Mouse (Mus musculus): ENCODE measurements around the gene Nxn.

Gene Nxn

DNA sequence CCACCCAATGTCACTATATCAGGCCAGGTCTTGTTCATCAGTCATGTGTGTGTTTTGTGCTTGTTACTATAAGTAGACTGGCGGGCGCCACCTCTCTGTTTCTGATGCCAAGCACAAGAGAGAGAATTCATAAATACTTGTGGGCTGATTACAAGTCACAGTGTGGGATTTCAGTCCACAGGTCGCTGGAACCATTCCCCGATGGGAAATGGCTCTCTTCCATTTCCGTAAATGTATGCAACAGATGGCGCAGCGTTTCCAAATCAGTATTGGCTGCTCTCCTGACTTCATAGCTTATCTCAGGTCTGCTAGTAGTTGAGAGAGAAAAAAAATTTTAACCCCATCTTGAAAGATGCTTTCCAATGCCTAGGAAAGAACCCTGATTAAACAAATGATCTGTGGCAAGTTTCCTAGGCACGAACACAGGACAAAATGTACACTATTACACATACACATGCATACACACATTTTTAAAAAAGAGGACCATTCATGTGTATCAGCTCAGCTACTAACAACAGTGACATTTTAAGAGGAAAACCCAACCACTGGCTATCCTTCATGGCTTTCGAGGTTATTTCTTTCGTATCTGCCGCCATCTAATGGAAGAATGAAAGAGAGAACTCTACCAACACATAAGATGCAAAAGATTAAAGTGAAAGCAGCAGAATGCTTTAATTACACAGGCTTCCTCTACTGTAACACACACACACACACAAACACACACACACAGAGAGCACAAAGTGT, 819 bp upstream of the Nxn start:
- no peak for DNase-seq

DNA sequence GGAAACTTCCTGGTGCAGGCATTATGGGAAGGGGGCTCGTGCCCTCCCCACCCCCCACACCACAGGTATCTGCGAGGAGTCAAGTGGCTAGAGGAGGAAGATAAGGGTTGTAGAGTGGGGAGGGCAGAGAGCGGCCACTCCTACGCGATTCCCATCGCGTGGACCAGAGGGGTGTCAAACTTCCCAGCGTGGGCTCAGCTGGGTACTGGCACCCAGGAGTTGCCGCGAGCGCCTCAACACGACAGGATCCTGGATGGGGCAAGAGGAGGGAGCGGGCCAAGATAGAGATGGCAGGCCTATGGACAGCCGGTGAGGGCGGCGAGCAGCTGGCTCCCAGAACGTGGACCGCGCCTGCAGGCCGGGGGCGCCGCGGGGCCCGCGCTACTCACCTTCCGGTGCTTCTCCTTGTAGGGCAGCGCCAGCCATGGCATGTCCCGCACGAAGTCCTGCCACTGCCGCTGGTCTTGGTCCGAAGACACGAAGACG, 585 bp downstream of the Nxn start:
- DNase-seq = no peak

DNA sequence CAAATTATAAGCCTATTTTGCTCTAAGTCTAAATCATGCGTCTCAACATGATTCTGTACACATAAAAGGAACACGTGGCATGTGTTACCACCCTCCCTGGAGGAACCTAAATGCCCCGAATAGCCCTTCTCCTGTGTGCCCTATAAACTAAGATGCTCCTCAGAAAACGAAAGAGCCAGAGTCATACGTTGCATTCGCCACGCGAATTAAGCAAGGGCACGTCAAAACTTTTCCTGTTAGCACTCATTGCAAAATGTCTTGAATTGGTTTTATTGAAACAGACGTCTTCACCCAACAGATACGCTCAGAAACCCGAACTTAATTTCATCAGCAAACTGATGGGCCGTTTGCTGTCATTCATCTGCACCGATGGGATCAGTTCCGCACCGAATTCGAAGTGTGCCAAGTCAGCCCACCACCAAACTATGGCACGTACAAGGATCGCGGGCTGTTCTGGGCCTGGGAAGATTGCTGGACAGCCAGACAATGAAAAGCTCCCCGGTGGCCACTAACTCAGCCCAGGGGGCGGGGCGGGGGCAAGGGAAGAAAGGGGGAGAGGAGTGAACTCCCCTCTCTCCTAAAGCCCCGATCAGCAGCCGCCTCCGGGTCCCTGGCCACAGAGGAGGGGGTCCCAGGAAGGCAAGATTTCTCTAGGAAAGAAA, 1.2 kb downstream of the Nxn start:
- DNase-seq = no peak

DNA sequence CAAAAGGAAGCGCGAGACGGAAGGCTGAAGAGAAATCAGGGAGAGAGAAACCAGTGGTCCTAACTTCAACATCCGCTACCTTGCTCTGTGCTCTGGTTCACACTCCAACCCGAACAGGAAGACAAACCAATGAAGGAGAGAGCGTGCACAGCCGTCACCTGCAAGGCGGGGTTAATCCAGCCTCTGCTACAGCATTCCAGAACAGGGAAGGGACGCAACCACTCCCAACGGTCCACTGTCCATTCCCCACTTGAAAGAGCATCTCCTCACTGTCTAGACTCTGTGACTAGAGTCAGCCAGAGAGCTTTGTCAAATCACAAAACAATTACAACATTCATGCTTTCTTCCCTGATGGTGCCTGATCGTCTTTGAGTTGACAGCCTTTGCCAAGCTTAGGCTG, 5.9 kb downstream of the Nxn start:
- DNase-seq = no peak

DNA sequence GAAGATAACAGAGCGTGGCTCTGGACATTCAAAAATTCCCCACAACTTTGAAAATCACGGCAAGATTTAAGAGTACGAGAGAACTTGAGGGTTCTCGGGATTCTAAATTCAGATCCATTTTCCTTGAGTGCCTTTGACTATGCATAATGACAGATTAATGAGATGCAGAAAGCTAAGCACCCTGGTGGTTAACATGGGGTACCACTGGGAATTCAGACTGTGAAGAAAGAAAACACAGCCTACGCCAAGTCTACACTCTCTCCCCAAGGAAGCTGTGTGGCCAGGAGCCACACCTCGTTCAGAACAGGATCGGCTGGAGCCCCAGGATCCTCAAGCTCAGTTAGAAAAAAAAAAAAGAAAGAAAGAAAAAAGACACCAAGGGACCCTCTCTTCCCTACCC, 6.4 kb downstream of the Nxn start:
- DNase-seq = no peak

DNA sequence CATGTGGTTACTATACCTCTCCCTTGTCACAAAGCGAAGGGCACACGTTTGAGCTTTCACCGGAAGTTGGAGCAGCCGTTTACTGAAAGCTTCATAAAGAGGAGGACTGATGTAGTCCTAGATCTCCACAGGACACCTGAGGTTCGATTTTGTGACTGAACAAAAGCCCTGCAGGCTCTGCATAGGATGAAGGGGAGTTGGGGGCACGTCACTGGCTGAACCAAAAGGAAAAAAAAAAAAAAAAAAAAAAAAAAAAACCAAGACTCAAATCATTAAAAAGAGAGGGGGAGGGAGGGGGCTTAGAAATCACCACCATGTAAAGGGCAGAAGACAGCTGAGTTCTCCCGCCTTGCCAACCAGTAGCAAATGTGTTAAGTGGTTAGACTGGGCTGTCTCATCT, 10.2 kb downstream of the Nxn start:
- no peak for DNase-seq

DNA sequence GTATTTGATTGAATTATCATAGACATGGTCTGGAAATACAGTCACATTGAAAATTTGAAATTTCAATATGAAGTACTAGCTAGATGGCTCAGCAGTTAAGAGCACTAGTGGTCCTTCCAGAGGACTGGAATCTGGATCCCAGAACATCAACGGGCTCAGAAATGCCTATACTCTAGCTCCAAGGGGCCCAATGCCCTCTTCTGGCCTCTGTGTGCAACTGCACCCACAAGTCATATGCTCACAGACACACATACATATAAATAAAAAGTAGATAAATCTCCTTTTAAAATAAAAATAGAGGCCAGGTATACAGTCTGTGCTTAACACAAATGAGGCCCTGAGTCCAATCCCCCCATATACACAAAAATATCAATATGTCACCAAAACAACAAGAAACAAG, 11.8 kb downstream of the Nxn start:
- no peak for DNase-seq

DNA sequence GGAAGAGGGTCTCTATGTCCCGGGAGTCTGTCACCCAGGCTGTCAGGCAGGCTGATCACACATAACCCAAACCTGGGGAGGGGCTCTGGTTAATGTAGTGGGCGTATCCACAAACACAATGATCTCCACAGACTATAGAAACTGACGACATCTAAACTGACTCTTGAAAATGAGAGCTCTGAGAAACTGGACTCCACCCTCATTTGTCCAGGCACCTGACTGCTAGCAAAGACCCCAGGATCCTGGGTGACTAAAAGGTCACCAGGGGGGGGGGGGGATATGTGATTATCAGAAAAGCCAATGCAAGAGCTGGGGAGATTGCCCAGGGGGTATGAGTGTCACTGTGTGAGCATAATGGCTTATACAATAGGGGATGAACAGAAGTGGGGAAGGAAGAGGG, 13.2 kb downstream of the Nxn start:
- DNase-seq = no peak

DNA sequence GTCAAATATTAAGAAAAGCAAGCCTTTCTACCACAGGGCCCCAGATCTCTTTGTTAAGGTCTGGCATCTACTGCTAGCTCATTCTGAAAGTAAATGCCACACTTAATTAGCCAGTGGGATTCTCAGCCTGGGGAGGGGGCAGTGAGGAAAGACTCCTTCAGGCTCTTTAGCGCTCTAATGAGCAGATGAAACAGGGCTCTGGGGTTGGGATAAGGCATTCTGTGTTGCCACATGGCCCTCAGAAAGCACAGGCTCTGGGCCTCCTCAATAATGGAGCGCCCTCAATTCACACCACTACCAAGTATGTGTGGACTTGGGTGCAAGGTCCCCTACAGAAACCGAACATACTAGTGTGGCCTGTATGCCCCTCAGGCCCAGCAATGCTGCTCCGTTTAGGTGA, 13.9 kb downstream of the Nxn start:
- DNase-seq = no peak

DNA sequence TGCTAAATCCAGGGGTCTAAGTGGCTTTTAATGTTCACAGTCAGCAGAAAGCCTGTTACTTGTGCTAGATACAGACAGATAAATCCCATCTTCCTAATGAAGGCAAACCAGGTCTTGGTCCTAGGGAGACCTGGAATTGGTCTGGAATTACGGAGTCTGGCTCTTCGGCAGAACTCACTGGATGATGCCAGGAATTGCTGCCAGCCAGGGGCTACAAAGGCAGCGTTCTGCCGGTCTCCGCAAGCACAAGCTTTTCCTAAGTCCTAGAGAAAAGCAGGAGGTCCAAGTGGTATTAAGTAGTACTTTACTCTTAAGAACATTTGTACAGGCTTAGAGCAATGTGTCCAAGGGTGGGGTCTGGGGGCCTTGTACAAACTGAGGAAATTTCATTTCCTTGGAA, 14.6 kb downstream of the Nxn start:
- DNase-seq = no peak

DNA sequence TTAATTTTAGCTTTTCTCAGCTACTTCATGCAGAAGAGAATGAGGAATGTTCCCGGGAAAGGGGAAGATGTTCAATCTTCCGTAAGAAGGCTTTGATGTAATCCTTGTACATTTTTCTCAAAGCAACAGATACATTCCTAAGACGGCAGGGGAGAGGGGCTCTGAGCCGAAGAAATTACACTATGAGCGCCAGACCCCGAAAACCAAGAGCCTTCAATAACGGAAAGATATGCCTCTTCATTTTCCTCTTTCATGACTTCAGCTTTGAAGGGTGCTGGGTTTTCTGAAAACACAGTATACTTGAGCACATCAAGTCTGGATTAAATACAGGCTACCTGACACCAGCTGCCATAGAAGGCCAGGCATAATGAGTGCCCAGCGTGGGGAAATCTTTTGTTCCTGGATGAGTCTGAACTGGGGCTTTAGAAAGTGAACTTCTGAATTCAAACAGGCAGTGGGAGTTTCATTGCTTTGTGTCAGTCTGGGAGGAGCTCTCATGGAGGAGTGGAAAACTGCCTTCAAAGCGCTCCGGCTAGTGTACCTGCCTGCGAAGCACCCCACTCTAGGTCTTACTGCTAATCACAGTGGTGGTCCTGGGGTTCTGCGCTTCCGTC, 16.1 kb downstream of the Nxn start:
- no peak for DNase-seq

DNA sequence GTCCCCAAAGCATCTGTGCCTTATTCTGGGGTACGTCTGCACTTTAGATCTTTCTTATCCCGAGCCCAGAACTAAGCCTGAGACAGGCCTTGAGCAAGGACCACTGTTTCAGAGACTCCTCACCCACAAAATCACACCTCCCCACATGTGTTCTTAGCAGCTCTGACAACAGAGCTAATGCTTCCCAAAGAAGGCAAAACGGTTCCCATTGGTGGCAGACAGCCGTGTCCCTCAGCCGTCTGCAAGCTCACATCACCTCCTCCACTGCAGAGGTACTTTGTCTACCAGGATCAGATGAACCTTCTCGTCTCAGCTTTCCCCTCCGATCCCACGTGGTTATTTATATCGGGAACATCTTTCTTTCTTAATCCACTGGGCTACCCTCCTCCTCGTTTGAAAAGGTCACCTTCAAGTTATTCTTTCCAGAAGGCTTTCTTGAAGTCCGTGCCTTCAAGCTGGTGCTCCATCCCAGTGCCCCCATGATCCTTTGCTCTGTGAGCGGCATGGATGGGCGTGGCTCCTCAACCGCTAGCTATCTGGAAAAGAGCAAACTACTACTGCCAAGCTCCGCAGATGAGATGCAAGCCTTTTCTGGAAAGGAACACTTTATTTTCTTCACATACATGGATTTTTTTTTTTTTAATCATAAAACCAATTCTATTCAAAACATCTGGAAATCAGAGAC, 17.6 kb downstream of the Nxn start:
- DNase-seq = no peak

DNA sequence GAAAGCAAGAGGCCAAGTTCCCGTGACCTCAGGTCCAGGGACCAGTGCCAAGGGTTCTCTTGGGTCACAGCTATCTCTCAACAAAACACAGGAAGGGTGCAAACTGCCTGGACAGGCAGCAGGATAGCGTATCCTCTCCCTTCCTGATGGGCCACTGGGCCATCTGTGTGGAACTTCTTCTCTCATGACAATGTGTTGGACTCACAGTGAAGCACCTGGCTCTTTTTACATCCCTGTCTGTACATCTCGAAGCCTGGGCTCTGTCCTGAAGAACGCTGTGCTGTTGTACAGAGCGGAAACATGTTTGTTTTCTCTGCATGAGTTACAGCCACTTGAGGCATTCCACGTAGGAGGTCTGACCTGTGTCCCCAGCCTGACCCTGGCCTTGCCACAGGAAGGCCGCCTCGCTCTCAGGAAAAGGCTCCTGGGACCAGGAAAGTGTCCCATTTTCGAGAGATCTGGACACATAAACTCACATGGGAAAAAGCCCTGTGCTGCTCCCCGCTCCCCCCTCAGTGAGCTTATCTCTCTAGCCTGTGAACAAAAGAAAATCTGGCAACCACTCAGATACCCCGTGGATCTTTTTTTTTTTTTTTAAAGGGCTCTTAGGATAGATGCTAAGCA, 18.9 kb downstream of the Nxn start:
- DNase-seq = no peak

DNA sequence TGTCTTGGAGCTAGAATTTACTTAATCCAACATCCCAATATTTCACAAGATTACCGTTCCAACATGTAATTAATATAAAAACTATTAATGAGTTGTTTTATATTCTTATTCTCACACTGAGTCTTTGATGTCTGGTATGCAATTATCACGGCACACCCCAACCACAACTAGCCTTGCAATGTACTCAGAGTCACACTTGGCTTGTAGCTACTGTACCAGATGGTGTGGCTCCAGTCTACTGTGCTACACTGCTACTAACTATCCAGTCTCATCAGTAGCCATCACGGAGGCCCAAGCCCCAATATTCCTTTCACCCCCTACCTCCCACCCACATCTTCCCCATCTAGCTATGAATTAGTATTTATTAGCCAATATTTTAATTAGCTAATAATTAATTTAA, 22.5 kb downstream of the Nxn start:
- no peak for DNase-seq

DNA sequence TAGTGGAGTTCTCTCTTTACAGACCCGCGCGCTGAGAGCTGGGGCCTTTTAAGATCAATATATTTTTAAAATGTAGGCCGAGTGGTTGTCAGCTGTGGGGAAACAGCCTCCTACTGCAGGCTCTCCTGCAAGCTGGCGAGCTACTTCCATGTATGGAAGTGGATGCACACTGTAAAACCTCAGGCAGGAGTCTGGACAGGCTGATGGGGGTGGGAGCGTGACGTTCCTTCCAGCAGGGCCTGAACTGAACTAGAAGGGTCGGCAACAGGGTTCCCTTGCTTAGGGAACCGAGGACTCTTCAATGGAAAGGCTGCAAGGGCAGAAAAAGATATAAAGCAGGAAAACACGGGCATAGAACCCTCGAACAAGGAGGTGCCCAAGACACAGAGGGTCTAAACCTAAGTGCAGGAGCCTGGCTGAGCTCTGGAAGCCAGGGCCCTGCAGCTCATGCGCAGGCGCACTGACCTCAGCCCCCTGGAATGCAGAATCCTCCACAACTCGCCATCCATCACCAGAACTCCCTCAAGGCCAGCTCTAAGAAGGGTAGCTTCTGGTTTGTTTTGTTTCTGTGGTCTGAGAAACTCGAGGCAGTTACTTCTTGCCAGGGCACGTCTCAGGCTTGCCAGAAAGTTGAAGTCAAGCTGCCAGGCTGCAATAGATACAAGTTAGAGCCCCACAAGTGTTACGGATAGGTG, 24.3 kb downstream of the Nxn start:
- DNase-seq = no peak

DNA sequence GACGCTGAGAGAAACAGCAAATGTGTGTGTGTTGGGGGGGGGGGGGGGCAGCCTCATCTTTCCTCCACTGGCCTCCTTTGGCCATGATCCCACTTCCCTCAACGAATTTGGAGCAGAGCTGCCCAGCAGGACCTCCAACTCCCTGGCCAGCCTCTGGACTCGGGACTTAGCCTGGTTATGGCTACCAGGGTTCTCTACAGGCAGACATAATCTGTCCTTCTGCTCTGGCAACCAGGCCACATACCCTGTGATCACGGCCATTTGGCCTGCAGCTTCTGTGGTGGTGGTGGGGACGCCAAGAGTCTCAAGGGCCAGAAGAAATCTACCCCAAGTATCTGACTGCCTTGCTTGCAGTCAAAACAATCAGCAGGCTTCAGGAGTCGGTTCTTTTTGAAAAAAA, 26.4 kb downstream of the Nxn start:
- DNase-seq = no peak

DNA sequence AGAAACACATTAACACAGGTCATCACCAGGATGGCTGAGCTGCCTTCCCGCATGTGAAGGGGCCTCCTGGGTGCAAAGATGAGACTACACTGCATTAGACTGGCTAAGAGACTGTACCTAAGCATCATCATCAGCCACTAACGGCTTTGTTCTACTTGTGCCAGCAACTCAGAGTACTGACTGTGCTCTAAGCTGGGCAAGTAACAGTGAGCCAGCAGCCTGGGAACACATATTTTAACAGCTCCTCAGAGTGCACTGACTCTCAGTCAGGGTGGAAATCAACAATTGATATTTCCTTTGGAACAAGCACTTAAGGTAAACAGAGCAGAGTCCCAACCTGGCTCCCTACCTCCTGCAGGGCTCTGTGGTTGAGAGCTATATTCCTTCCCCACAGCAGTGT, 26.8 kb downstream of the Nxn start:
- DNase-seq = no peak

DNA sequence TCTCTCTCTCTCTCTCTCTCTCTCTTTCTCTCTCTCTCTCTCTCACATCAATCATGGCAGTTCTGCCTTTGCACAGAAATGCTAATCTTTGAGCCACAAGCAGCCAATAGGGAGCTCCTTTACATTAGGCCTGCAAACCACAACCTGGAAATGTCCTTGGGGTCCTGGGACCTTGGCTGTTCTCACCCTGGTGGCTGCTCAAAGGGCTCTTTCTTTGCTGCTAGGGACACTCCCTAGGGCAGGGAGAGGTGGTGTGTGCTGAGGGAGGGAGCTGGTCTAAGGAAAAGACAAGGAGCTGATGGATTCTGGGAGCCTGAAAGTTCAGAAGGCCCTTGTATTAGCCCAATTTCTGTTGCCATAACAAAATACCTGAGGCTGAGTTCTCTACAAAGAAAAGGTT, 28.4 kb downstream of the Nxn start:
- no peak for DNase-seq

DNA sequence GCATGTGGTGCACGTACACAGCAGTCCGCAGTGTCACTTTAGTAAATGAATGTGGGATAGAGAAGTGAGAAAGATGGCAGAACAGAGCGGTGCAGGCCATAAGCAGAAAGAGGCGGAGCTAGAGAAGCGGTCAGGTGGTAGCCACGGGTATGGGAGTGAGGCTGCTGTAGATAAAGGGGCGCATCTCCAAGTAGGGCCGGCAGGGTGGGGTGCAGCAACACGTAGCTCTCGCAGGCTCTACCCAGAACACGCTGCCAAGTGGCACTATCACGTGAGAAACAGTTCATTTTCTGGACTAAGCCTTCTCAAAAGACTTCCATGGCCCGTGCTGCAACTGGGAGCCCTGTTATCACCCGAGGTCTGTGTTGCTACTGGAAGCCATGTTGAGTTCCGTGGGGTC, 32.2 kb downstream of the Nxn start:
- no peak for DNase-seq

DNA sequence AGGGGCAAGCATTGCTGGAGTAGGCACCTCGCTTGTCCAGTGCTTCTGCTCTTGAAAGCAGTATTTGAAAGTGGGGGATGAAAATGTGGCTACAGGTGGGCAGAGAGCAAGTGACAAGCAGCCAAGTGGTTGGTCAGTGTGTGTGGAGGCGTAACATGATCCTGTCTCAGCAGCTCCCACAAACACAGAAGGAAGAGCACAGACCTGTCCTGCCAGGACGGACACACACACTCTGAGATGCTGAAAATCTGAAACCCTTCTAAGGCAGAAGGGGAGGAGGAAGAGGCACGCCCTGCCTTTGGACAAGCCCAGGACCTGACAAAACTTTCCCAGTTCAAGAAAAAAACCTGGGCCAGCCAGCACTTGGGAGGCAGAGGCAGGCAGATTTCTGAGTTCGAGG, 34.9 kb downstream of the Nxn start:
- no peak for DNase-seq

DNA sequence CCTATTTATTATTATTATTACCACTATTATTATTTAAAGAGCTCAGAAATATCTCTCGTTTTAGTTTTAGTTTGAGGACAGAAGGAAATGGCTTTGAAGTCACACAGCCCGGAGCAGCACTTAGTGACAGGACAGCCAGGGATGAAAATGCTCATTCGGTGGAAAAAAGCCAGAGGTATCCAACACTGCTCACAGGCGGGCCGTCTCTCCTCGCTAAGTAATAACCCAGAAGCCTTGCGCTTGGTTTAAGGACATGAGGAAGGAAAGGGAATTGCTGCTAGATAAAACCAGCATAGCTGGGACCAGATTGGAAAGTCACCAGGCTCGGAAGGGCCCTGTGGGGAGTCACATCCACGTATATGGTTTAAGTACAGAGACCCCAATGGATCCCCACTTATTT, 35.3 kb downstream of the Nxn start:
- no peak for DNase-seq

DNA sequence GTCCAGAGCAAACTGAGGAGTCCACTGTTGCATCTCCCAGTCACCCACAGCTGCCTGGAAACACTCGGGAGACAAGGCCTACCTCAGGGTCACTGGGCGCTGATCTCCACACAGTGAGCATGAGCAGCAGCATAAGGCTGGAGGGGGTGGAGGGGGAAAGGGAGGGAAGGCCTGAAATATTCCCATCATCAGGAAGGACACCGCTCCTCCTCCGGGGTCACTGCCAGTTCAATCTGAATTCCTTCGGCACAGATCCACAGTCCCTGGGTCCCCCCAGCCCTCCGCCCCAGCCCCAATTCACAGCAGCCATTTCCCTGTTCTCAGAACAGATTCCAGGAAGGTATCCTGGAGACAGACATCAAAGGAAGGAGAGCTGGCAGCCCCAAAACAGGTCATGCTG, 35.8 kb downstream of the Nxn start:
- DNase-seq = no peak

DNA sequence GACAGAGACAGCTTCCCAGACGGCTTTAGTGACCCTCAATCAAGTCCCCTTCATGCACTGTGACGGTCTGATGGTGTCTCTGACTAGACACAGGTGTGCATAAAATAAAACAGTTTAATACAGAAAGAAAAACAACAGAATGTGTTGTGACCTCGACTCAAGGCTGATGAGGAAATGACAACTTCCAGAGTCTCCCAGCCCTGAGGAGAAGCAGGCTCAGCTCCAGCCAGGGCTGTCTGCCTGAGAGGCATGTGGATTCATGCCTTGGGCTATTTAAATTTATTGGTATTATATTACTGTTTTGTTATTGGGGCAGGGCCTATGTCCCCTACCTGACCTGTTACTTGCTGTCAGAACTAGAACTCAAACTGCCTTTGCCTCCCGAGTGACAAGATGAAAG, 37.5 kb downstream of the Nxn start:
- no peak for DNase-seq

All from layer of hippocampus, adult 9-11 months (tissue).